Mouse (Mus musculus) fibroblast of lung, adult 2 months (primary cell): ENCODE results near the gene Vac14.

Source experiments
- DNase-seq: peaks from one replicate; pipeline ENCODE4 v3.0.0-alpha.2; 2011; ENCODE audit warnings: low read depth

Vac14 gene

DNA sequence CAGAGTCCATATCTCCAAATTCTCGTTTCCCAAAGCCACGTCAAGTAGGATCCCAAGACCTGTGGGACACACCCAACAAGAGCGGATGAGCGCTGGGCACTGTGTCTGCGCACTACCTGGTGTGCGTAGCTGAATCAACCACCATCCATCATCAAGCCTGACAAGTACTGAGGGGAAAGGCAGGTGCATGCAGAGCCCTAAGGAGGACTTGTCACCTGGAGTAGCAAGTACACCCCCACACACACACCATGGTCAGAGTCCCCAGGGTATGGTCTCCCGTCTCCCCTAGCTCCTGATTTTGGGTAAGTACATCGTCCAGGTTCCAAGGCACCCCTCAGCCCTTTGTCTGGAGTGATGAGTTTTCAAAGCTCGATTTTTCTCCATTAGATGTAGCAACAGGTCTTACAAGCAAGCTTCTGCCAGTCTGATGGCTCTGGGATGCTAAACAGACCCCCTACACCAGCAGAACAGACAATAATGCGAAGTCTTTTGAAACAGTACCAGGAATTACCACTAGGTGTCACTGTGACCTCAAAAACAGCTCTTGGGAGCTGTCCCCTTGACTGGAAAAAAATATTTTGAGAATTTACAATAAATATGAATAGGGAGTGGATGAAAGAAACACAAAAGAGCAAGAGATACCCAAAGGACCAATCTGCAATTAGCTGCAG, 131.2 kb downstream of the Vac14 start:
- no peak for DNase-seq

DNA sequence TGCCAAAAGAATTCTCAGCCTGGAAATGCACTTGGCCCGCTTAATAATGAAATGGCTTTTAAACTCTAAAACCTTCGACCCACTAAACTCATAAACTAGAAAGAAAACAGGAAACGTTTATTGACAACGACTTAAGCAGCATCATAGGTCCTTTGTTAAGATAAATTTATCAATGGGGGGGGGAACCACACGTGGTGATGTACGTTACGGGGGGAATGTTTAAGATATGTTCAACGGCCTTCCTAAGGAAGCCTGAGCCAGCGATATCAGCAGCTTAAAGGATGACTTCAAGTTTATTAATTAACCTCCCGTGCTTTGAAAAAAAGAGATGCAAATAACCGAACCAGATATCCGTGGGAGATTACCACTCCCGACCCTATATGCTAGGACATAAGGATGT, 131.9 kb downstream of the Vac14 start:
- DNase-seq, result no peak

DNA sequence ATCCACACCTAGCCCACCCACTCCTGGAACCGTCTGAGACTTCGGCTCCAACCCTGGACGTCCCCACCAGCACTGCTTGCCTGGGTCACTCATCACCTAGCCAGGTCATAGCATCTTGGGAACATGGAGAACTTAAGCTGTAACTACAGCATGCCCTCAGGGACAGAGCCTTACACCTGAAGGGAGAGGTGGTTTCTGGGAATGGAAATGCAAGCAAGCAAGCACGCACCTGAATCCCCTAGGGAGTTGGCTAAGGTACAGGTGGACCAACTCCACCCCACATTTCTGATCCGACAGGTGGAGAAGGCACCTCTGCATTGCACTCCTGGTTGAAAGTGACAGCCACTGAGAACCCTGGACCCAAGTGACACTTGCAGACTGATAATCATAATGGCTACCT, 133.1 kb downstream of the Vac14 start:
- DNase-seq, result no peak

DNA sequence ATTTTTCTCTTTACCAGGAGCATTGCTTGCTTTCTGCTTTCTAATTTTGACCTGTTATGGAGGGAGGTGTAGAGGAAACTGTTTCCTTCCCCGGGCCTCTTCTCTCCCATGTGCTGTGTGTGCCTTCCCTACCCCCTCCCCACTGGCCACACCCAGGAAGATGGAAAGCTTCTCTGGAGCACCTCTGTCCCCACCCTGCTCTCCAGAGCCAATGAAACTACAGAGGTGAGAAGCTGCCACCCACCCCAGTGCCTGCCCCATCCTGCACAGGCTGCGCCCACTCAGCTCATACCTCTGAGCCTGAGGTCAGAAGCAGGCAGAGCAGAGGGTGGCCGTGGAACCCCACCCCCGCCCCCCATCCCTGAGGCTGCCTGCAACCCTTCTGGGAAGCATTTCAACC, 136.3 kb downstream of the Vac14 start:
- no peak for DNase-seq

DNA sequence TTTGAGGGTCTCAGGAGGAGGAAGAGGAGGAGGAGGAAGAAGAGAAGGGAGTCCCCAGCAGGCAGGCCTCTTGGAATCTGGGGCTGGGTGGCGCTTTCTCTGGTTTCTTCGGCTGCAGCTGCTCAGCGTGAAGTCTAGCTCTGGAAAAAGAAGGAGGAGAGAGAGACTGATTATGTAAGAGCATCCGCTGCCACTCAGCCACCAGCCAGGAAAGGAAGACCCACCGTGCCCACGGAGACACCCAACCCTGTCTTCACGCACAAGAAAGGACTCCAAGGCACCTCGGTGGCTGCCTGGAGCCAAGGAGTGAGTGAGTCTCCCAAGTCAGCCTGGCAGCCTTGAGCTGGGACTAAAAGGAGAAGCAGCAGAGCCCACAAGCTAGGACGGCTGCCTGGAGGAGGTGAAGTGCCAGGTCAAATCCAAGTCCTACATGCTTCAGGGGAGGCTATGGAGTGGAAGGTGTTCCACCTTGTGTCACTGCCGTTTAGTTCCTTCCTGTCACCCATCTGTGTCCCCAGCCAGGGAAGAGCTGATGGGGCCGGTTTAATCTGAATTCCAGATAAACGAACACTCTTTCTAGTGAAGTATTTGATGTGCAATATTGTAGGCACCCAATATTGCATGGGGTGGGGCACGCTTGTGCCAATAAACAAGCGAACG, 137.3 kb downstream of the Vac14 start:
- no peak for DNase-seq

DNA sequence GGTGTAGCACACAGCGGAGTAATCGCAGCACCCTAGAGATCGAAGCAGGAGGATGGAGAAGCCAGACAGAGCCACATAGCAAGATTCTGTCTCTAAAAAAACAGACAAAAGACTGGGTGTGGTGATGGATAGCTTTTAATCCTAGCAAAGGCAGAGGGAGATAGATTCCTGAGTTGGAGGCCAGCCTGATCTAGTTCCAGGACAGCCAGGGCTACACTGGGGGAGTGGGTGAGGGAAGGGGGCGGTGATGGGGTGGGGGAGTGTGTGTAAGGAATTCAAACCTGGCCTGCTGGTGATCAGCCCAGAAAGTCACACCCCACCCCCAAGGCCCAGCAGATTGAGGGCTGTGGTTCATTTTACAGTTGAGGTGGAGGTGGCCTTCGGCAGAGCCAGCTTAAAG, 137.8 kb downstream of the Vac14 start:
- DNase-seq, result no peak

DNA sequence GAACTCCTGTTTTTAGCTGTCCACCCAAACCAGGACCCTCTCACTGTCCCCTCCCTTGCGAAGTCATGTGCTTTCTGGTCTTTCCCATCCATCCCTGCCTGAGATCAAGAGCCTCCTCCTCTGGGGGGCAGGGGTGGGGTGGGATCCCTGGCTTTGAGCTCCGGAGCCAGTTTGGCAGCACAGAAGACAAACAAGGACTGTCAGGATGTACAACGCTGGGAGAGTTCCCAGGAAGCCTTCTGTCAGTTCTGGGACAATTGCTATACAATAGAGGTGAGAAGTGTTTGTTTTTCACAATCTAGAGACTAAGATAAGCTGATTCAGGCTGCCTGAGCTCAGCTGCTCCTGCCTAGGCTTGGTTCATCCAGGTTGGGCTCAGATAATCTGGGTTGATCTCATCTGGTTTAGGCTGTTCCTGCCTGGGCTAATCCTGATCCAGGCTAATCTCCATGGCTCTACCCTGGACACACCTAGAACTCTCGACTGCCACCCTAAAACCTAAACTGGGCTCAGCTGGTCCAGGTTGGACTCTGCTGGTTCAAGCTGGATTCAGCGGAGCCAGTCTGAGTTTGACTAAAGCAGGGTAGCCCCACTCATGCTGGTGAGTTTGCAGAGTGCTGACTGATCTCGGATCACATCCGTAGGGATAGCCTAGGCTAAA, 142.0 kb downstream of the Vac14 start:
- DNase-seq, result no peak

DNA sequence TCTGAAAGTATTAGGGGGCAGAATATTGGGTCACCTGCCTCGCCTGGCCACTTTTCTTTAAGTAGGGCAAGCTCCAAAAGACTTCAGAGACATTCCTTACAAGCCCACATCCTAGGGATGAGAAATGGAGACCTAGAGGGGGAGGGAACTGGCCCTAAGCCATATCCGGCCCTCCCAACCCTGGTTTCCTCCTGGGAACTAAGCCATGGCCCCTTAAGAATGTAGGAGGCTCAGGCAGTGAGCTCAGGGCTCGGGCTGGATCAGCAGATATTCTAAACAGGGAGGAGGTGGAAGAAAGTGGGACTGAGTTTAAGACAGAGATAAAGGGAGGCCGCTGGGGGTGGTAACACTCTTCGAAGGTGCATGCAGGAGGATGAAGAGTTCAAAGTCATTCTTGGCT, 142.8 kb downstream of the Vac14 start:
- no peak for DNase-seq

DNA sequence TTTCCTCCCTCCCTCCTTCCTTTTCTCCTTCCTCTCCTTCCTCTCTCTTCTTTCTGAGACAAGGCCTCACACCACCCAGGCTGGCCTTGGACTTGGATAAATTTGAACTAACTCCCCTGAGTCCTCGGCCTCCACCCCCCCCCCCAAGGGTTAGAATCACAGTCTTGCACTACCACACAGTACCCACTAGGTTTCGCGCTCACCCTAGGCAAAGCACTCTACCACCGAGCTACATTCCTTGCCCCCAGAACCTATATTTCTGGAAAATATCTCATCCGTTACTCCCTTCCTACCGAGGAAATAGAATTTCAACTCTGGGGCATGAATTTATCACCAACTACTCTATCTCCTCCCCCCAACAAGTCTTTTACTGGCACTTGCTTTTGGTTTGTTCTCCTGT, 143.6 kb downstream of the Vac14 start:
- no peak for DNase-seq

DNA sequence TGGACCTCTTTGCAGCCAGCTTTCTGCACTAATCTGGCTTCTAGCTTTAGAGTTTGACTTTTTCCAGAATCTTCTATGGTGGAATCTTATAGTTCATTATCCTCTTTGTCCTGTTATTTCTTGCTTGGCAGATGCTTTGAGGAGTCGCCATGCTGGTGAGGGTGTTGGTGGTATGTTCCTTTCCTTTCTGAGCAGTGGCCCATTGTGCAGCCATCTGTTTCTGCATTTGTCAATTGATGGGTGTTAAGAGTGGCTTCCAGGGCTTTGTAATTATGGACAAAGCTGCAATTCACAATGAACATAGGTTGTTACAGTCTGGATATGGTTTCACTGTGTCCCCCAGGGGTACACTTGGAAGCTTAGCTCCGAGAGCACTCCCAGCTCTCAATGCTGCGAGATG, 146.3 kb downstream of the Vac14 start:
- no peak for DNase-seq

DNA sequence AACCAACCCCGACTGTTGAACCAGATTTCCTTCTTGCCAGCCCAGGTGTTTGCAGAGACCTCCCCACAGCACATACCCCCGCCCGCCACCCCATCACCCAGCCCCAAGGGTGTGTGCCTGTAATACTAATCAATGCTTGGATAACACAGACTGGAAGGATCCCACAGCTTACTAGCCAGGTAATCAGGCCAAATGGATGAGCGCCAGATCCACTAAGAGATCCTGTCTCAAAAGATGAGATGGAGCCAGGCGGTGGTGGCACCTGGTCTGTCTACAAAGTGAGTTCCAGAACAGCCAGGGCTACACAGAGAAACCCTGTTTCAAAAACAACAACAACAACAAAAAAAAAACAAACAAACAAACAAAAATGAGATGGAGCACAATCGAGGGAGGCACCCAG, 148.9 kb downstream of the Vac14 start:
- no peak for DNase-seq
